Mouse (Mus musculus): Measurements from ENCODE around the gene Mpc2.

DNA sequence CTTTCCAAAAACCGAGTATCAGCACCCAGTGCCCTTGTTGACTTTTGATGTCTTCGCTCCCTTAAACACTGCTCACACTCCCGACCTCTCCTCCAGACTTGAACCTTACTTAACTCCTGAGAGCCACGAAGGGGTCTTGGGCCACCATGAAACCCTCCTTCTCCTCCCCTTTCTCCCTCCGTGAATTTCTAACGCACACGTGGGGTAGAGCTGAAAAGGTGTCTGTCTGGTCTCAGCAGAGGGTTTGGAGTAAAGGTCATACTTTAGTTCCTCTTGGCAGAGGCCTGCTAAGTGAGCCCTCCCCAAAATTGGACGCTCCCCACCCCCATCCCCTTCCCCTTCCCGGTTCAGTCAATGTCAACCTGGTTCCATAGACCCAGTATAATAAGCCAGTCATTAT is 1.2 kb downstream of the Mpc2 start:
- TF ChIP-seq POLR2A (IDR thresholded peaks at IDR 0.05; ENCODE audit: low read depth, low read length) (no peak), CTCF (conservative IDR thresholded peaks at IDR 0.05; ENCODE audit: insufficient read depth, insufficient read length, low read depth, low read length) (no peak)
